Mouse (Mus musculus) lung, postnatal 4 days (tissue): Measurements from ENCODE around the gene Tmem184b.

Experiments
- DNase-seq, 2 experiments: peaks; one replicate each; pipeline ENCODE4 v3.0.0; 2021

Tmem184b gene

GRCm38 (mm10) chr15:79364120-79364519, 39.2 kb downstream of the Tmem184b start:
- no peak for DNase-seq

DNA sequence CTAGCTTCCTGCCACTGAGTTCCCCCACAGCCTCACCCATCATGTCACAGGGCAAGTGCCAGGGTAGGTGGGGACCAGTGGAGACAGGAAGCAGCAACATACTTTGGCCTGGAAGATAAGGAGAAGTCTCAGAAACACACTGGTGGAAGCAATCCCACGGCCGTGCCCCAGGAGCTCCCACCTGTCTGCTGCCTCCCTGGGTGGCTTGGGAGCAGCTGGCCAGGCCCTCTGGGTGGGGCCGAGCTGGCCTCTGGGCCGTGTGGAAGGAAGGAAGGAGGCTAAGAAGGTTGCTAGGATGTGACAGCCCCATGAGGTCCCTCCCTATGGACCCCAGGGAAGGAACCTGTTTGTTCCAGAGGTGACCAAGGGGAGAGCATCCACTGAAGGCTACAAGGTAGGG, 42.3 kb downstream of the Tmem184b start:
- peak in 1 of 2 experiments; percentile 39 for DNase-seq

DNA sequence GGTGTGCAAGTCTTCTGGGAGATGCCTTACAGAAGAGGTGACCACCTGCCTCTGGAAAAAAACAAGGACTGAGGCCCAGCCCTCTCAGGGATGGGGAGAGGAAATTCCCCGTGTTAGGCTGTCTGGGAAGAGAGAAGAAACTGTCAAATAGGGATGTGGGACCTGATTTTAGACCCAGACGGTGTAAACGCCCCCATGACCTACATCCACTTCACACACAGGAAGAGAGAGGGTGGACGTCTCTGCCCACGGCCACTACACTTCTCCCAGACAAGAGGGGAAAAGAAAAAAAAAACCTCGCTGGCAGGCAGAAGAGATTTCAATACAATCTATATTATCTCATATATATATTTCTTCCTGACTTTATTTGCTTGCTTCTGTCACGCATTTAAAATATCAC, 43.0 kb downstream of the Tmem184b start:
- DNase-seq = no peak

- peak; percentile 62 to 72 for DNase-seq
These were observed 43.4 kb downstream of the Tmem184b start for GRCm38 (mm10) chr15:79359954-79360353.

DNA sequence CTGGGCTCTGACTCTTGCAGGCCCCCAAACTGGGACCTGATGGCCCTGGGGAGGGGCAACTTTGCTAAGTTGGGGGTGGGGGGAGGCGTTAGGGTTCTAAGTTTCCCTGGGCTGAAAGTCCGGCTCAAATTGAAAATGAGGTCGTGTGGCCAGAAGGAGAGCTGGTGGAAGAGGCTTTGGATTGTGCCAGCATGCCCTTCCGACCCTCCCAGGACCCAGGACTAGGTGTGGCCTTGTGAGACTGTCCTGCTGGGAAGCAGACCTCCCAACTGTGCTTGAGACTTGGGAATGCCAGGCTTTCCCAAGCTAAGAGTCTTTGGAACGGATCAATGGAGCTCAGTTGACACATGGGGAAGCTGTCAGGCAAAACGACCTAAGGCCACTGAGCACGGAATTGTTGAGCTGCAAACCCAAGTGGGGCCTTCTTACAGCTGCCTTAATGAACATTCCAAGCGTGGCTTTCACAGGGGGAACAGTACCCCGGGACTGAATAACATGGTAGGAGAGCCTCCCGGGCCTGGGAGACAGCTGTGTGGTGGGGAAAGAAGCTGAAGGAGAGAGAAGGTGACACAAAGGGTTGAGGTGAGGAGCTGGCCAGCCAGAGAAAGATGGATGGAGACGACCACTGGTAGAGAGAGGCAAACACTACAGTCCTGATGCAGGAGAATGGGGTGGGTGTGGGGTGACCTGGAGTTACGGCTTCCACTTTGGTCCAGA, 45.2 kb downstream of the Tmem184b start:
- no peak for DNase-seq

DNA sequence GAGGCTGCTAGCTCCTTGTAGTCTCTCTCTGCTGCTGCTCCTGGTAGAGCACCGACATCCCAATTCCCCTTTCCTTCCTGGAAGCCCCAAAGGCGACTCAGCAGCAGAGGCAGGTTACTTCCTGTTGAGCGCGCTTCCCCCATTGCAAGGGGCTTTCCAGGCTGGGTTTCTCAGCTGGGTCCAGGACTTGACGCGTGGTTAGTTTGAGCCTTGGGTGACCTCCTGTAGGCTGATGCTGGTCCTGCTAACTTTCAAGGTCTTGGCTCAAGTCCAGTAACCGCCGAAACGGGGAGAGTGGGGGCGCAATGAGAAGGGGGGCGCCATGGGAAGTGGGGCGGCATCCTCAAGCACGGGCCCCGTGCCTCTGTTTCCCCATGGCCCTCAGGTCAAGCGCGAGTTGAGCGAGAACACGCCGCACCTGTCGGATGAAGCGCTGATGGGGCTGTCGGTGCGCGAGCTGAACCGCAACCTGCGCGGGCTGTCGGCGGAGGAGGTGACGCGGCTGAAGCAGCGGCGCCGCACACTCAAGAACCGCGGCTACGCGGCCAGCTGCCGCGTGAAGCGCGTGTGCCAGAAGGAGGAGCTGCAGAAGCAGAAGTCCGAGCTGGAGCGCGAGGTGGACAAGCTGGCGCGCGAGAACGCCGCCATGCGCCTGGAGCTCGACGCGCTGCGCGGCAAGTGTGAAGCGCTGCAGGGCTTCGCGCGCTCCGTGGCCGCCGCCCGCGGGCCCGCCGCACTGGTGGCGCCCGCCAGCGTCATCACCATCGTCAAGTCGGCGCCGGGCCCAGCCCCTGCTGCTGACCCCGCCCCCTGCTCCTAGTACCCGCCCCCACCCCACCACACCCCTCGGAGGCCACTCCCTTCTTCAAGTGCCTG, 46.1 kb downstream of the Tmem184b start:
- DNase-seq = peak; percentile 86 to 92

DNA sequence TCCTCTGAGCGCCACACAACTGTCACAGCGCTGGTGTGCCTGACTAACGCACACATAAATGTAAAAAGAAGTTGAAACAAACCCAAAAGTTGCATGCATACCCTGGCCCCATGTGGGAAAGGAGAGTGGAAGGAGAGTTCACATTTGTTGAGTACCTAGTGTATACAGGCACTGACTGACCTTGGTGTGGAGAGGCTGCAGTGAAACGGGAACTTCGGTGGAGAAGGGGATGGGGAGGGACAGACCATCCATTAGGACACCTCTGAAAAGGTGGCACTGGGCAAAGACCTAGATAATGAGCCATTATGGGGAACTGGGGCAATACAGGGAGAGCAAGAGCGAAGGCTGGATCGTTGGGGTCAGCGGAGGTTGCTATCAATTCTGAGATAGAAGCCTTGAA, 46.9 kb downstream of the Tmem184b start:
- DNase-seq = no peak

GRCm38 (mm10) chr15:79354619-79355018, 48.8 kb downstream of the Tmem184b start:
- peak in 1 of 2 experiments; percentile 58 for DNase-seq

GRCm38 (mm10) chr15:79353690-79354305, 49.6 kb downstream of the Tmem184b start:
- no peak for DNase-seq

GRCm38 (mm10) chr15:79352479-79352878, 50.9 kb downstream of the Tmem184b start:
- no peak for DNase-seq

- DNase-seq = peak; percentile 85 to 92
These were observed 52.0 kb downstream of the Tmem184b start for GRCm38 (mm10) chr15:79351331-79351767.

DNA sequence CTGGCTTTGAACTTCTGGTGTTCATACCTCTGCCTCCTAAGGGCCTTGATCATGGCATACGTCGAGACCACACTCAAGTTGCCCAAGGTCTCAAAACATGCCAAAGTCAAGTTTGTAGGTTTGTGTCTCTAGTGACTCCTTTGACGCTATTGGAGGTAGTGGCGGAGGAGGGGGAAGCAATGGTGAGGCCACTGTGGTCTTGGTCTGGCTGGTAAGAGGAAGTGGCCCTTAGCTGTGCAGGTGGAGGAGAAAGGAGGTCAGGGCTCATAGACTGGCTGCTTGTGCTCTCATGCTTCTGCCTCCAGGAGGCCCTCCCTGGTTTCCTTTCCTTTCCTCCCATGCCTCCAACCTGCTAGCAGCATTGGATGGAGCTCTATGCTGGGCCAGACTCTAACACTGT, 52.5 kb downstream of the Tmem184b start:
- DNase-seq = no peak

- no peak for DNase-seq
These were observed 54.7 kb downstream of the Tmem184b start for GRCm38 (mm10) chr15:79348651-79349050.

- DNase-seq = peak; percentile 83 to 87
These were observed 55.4 kb downstream of the Tmem184b start for GRCm38 (mm10) chr15:79347845-79348506.

DNA sequence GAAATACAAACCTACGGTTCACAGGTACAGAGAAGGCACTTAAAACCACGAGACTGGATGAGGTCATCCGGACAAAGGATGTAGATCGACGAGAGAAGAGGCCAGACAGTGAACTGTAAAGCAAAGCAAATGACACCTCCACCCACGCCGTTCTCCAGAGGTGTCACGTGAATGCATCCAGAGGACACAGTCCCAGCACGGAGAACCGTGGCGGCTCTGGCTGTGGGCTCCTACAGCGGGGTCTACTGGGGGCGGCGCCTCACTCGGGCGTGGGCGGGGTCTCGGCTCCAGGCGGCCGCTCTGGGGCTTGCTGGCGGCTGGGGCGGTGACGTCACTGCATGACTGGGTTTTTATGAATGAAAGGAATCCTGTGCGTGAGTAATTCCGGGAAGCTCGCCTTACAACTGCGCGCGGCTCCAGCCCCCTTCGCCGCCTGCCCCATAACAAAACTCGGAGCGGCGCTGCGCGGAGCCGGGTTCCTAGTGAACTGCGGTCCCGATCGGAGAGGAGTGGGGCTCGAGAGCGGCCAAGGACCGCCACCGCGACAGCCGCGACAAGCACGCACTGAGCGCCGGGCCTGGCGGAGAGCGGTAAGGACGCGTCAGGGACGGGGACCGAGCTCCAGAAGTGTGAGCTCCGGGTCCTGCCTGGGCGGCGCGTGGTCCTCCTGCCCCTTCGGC, 56.1 kb downstream of the Tmem184b start:
- peak; percentile 94 to 95 for DNase-seq

DNA sequence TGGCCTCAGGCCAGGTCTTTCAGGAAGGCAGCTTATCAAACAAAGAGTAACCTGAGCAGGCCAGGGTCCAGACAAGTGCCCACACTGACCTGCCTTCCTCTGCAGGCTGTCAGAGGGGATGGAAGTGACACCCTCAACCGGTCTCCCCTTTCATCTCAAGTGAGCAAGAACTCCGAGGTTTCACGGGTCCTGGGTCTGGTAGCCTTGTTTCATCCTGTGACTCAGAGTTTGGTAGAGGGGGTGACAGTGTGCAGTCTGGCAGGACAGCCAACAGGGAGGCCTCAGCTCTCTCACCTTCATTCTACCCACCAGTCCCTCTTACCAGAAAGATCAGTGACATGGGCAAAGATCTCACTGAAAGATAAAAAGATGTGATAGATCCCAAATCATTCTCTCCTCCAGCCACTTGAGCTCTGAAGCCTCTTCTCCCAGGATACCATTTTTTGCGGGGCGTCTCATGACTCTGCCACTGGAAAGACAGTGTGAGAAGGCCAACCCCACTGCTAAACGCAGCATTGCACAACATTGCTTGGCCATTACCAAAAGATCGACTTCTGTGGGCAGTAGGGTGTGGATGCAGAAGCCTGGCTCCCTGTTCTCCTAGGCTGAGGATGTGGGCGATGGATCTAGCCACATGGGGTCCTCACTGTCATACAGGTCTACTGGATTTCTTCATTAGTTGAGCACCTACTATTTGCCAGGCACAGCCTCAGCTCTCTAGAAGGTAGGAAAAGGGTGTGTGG, 57.1 kb downstream of the Tmem184b start, which contains the start of gene Maff:
Gene Maff, plus strand, starts transcription at position 571 of the 743 bp plus-strand sequence.
- no peak for DNase-seq

DNA sequence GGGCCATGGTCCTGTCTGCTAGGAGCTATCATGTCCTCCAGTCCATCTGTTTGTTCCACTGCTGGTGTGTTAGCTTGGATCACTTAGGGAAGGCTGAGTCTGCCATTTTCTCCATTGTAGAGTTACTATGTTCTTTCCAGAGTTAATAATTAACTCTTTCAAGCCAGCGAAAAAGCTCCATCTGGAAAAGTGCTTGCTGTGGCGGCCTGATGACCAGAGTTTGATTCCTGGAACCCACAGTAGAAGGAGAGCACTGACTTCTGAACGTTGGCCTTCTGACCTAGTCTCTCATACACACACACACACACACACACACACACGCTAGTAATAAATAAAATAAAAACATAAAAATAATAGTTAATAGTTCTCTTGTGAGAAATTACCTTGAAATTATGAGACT, 58.7 kb downstream of the Tmem184b start:
- no peak for DNase-seq

DNA sequence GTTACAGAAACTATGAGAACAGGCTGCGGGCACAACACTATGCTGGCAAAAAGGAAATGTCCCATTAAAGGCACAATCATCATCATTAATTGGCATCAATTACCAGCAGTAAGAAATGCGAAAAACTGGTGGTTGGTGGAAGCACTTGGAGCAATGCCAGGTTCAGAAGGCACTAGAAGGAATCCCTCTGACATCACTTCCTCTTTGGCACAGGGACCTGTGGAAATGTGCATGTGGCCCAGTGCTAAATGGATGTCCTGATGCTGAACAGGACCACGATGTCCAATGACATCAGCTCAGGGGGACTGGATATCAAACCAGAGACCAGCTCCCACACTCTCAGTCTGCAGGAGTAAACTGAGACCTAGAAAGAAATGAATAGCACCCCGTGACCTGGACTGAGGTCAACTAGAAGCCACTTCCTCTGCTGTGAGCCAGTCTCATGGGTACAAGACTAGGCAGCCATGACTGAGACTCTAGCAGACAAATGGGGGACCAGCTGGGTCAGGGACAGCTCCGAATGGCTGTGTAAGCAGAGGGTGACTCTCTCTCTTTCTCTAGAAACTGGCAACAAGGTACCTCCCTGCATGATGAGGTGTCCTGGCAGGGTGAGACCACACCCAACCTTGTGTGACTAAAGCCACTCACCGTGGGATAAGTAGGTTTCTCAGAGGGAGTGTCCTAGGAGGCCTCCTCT, 60.6 kb downstream of the Tmem184b start:
- no peak for DNase-seq

DNA sequence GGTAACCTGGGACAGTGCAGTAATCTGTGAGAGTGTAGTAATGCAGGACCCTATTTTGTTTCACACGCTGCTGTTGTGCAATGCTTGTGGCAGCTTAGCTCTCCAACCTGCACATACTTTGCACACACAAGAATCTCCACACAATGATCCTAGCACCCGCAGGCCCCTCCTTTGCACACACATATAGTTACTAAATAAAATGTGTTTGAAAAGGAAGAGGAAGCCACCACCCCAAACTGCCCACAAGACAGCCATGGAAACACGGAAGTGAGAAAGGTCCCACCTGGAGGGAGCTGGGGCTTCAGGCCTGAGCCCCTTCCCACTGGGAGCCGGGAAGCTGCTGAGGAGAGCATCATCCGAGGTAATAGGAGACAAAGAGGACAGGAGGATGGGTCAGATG, 64.4 kb downstream of the Tmem184b start:
- DNase-seq = no peak

- DNase-seq = no peak
These were observed 68.2 kb downstream of the Tmem184b start for GRCm38 (mm10) chr15:79335061-79335655.
